Mouse (Mus musculus) liver, embryonic 13.5 days (tissue): ENCODE data around the gene Lrrc8d. TPM values are rescaled to one million over a fixed set of nuclear protein-coding genes. Genes with fewer than 3 reads are reported as not detected.

Experiments used
- ATAC-seq: fragments of 200-750 bp; cut with Nextera tagmentation; 2 replicates; pipeline ENCODE4 v1.8.0; 2017; ENCODE audit warnings: low read depth, mild to moderate bottlenecking, moderate number of reproducible peaks, moderate library complexity
- DNase-seq: peaks from one replicate; pipeline ENCODE4 v3.0.0; 2022
- H3K27ac ChIP-seq: fragments of 300-500 bp; sonication (generic); 2 replicates; pipeline ENCODE4 v1.5.1; 2015; ENCODE audit warnings: moderate library complexity, mild to moderate bottlenecking, inconsistent platforms
- H3K27me3 ChIP-seq: fragments of 300-500 bp; sonication (generic); 2 replicates; pipeline ENCODE4 v1.6.1; 2015; ENCODE audit warnings: mild to moderate bottlenecking, inconsistent platforms
- H3K36me3 ChIP-seq: fragments of 300-500 bp; sonication (generic); 2 replicates; pipeline ENCODE4 v1.6.1; 2015; ENCODE audit warnings: mild to moderate bottlenecking, inconsistent platforms
- H3K4me1 ChIP-seq: fragments of 300-500 bp; sonication (generic); replicated peaks from 2 replicates; pipeline ENCODE4 v1.6.1; 2015; ENCODE audit warnings: inconsistent platforms
- H3K4me2 ChIP-seq: fragments of 300-500 bp; sonication (generic); 2 replicates; pipeline ENCODE4 v1.6.1; 2015; ENCODE audit warnings: inconsistent platforms, mild to moderate bottlenecking, moderate library complexity
- H3K4me3 ChIP-seq: fragments of 300-500 bp; sonication (generic); replicated peaks from 2 replicates; pipeline ENCODE4 v1.5.1; 2015; ENCODE audit warnings: mild to moderate bottlenecking, inconsistent platforms
- H3K9ac ChIP-seq: fragments of 300-500 bp; sonication (generic); 2 replicates; pipeline ENCODE4 v1.6.1; 2015; ENCODE audit warnings: mild to moderate bottlenecking, inconsistent platforms
- H3K9me3 ChIP-seq: fragments of 300-500 bp; sonication (generic); replicated peaks from 2 replicates; pipeline ENCODE4 v1.6.1; 2016; ENCODE audit warnings: inconsistent platforms
- WGBS: fragments of 180-500 bp; shearing (Covaris S2); methylation state at CpG from one replicate; pipeline ENCODE4 v1.1.7; 2015; ENCODE audit not compliant: insufficient replicate concordance; 5-methylcytosine and 5-hydroxymethylcytosine counted together
- polyA plus RNA-seq: library from polyadenylated mRNA; unstranded; fragments of >200 nt; fragmentation: Nextera tagmentation; extraction: Ambion mirVana; gene quantifications from 2 replicates; pipeline ENCODE4 v1.2.1, GENCODE M21; 2015

Gene Lrrc8d
- polyA plus RNA-seq, 1 experiment from 2014 or later = 9.4 TPM

DNA sequence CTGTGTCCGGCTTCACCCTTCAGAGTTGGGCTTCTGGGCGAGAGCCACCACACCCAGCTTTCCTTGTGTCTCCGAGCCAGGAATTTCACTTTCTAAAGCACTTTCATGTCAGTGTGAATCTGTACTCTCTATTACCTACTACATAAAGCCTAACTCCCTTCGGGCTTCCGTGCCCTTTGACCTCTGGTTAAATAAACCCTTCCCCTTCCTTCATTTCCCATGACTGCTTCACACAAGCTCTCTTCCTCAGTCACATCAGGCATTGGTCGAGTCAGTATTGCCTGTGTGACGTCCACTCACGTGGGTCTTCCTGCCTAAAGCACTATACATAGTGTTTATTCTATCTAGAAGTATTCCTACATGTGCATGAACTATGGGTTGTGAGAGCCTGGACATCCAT lies 77.9 kb downstream of the Lrrc8d start:
- no peak for DNase-seq
- Histone ChIP-seq H3K27me3 (no peaks in the 10 kb centered on the region), H3K4me2 (peak overlapping the region; percentile 30; the same call in 1 of the 2 replicates), H3K9me3 (no peaks in the 10 kb centered on the region), H3K27ac (peak overlapping the region; percentile 79), H3K36me3 (no peaks in the 10 kb centered on the region), H3K4me1 (peaks cover 34% of the 10 kb centered on the region), H3K4me3 (no peak overlapping the region), H3K9ac (no peak overlapping the region)
- peak; percentile 55 for ATAC-seq
- WGBS = 65% methylated on average over 8 of the region's 8 CpGs

DNA sequence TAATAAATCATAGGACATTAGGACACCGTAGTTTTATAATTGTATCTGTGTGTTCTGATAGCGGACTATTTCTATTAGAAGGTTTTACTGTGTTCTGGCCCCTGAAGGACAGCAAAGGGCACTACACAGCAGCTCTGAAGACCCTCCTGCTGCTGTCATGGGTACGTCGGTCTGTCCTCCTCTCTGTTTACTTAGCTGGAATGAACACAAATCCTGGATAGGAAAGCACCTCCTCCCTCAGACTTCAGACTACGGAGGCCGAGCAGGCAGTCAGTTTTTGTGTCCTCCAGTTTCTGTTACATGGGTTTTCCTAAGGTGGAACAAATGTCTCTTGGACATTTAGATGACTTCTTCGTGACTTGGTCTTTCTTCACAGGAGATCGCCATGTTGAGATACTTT lies 78.4 kb downstream of the Lrrc8d start:
- DNase-seq (no peak), ATAC-seq (0 out of 2 replicates have a peak, but pooled peaks have one; percentile 41)
- Histone ChIP-seq H3K36me3 (no peaks in the 10 kb centered on the region), H3K4me3 (no peak overlapping the region), H3K27me3 (no peaks in the 10 kb centered on the region), H3K4me2 (0 out of 2 replicates have a peak overlapping the region, but pooled peaks have one; percentile 30), H3K9me3 (no peaks in the 10 kb centered on the region), H3K9ac (no peak overlapping the region), H3K4me1 (peaks cover 28% of the 10 kb centered on the region), H3K27ac (peak overlapping the region; percentile 79; the same call in 1 of the 2 replicates)
- WGBS = 78% methylated on average over 8 of the region's 8 CpGs

DNA sequence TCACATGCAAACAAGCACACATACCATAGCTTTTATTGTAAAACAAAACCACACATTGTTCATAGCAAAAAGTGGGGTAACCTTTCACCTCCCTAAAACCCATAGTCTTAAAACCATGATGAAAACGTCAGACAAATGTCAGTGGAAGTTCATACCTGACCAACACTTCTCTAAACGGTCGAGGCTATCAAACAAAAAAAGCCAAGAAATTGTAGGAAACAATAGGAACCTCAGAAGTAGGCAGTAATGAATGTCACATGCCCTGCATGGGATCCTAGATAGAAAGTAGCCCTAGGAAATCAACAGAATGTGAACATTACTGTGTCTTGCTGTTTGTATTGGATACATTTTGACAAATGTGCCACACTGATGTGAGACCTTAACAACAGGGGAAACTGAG lies 79.0 kb downstream of the Lrrc8d start:
- H3K9ac ChIP-seq = no peak overlapping the region
- H3K4me3 ChIP-seq = no peak overlapping the region
- H3K27me3 ChIP-seq = no peaks in the 10 kb centered on the region
- DNase-seq = no peak
- no peak overlapping the region for H3K4me2 ChIP-seq
- WGBS = 47% methylated on average over 3 of the region's 3 CpGs
- no peak overlapping the region for H3K27ac ChIP-seq
- no peak for ATAC-seq
- H3K4me1 ChIP-seq = peaks cover 27% of the 10 kb centered on the region
- H3K36me3 ChIP-seq = no peaks in the 10 kb centered on the region
- H3K9me3 ChIP-seq = no peaks in the 10 kb centered on the region

DNA sequence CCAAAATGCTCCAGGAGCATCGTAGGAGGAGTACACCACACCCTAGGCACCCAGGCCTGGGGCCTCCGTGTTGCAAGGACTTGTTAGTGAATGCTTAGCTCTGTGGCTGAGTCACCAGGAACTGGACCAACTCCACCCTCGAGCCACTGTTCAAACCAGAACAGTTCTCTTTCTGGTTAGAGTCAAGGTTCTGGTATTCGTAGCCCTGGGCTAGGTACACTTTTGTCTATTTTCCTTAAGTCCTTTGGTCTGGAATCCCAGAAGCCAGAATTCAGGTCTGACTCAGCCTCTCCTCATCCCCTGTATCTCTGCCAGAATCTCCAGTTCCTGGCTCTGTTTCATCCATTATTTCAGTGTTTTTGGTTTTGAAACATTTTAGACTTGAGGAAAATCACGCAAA lies 79.6 kb downstream of the Lrrc8d start:
- ATAC-seq = no peak

DNA sequence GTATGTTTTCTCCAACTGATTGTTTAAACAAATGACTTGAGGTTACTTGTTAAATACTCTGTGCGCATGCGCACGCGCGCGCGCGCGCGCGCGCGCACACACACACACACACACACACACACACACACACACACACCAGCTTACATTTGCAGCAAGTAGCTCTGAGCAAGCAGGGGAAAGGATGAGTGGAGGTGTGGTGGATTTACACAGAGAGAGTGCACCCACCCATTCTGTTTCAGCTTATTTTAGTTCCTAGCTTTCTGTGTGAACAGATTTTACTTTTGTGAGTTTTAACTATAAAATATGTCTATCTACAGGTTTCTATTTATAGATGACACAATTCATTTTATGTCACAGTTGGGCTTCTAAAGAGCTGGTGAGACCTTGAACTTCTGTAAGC lies 84.1 kb downstream of the Lrrc8d start:
- H3K9me3 ChIP-seq = no peaks in the 10 kb centered on the region
- no peaks in the 10 kb centered on the region for H3K27me3 ChIP-seq
- ATAC-seq (no peak), DNase-seq (no peak)
- no peak overlapping the region for H3K4me3 ChIP-seq
- H3K4me2 ChIP-seq = no peak overlapping the region
- no peak overlapping the region for H3K9ac ChIP-seq
- no peak overlapping the region for H3K27ac ChIP-seq
- 94% methylated on average over 13 of the region's 13 CpGs for WGBS
- H3K4me1 ChIP-seq = peaks cover 29% of the 10 kb centered on the region
- no peaks in the 10 kb centered on the region for H3K36me3 ChIP-seq

More for the DNA sequence above, 79.6 kb downstream of the Lrrc8d start:
- no peak for DNase-seq
- Histone ChIP-seq H3K9me3 (no peaks in the 10 kb centered on the region), H3K27ac (no peak overlapping the region), H3K9ac (no peak overlapping the region), H3K4me2 (no peak overlapping the region), H3K36me3 (no peaks in the 10 kb centered on the region), H3K4me1 (peaks cover 27% of the 10 kb centered on the region), H3K27me3 (no peaks in the 10 kb centered on the region), H3K4me3 (no peak overlapping the region)
- WGBS = 65% methylated on average over 5 of the region's 5 CpGs

DNA sequence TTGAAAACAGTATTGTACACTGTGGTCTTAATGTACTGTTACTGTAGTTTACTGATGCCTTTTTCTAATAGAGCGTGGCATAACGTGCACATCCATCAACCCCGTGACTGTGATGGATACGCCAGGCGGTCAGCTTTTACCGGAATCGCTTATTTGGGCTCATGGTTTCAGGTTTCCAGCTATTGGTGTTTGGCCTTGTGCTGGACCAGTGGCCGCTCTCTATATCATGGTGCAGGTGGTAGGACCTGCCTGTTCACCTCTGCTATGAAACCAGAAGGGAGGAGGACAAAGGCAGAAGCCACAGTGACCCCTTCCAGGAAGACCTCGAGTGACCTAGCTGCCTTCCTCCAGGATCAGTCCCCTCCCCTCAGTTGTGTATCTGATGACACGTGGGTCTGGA lies 85.0 kb downstream of the Lrrc8d start:
- ATAC-seq (no peak), DNase-seq (no peak)
- Histone ChIP-seq H3K4me3 (no peak overlapping the region), H3K27ac (no peak overlapping the region), H3K36me3 (no peaks in the 10 kb centered on the region), H3K4me1 (peaks cover 34% of the 10 kb centered on the region), H3K27me3 (no peaks in the 10 kb centered on the region), H3K4me2 (no peak overlapping the region), H3K9me3 (no peaks in the 10 kb centered on the region), H3K9ac (no peak overlapping the region)
- 75% methylated on average over 10 of the region's 10 CpGs for WGBS

DNA sequence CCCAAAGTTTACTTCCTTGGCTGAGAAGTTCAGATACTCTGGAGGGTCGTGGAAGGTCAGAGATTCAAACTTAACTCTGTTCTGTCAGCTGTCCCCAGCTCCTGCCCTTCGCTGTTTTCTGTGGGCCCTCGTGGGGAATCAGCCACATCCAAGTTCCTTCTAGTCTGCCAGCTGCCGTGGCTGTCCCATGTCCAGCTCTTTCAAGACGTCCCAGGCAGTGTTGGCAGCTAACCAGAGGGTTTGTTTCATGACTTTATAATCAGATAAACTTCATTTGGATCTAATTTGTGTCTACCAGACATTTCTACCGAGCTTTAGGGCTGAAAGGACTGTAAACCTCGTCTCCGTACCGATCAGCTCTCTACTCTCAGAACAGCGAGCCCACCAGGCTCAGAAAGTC lies 87.8 kb downstream of the Lrrc8d start:
- Histone ChIP-seq H3K4me3 (no peak overlapping the region), H3K27me3 (no peaks in the 10 kb centered on the region), H3K4me2 (no peak overlapping the region), H3K4me1 (peaks cover 43% of the 10 kb centered on the region), H3K9ac (no peak overlapping the region), H3K36me3 (no peaks in the 10 kb centered on the region), H3K9me3 (no peaks in the 10 kb centered on the region), H3K27ac (no peak overlapping the region)
- 68% methylated on average over 10 of the region's 10 CpGs for WGBS
- ATAC-seq (no peak), DNase-seq (no peak)

- no peaks in the 10 kb centered on the region for H3K9me3 ChIP-seq
- ATAC-seq (no peak), DNase-seq (no peak)
- no peak overlapping the region for H3K27ac ChIP-seq
- H3K4me1 ChIP-seq = peaks cover 54% of the 10 kb centered on the region
- H3K9ac ChIP-seq = no peak overlapping the region
- H3K36me3 ChIP-seq = no peaks in the 10 kb centered on the region
- H3K4me3 ChIP-seq = no peak overlapping the region
- no peaks in the 10 kb centered on the region for H3K27me3 ChIP-seq
- 39% methylated on average over 5 of the region's 5 CpGs for WGBS
- no peak overlapping the region for H3K4me2 ChIP-seq
These were observed 90.0 kb downstream of the Lrrc8d start for GRCm38 (mm10) chr5:105789801-105790200.

GRCm38 (mm10) chr5:105792331-105792801 lies 92.6 kb downstream of the Lrrc8d start:
- H3K4me3 ChIP-seq = peak overlapping the region; percentile 14; the same call in 1 of the 2 replicates
- peaks cover 48% of the 10 kb centered on the region for H3K4me1 ChIP-seq
- WGBS = 62% methylated on average over 8 of the region's 8 CpGs
- DNase-seq = no peak
- no peaks in the 10 kb centered on the region for H3K27me3 ChIP-seq
- 0 out of 2 replicates have a peak overlapping the region, but pooled peaks have one; percentile 22 for H3K9ac ChIP-seq
- peak; percentile 62 for ATAC-seq
- no peaks in the 10 kb centered on the region for H3K9me3 ChIP-seq
- H3K36me3 ChIP-seq = no peaks in the 10 kb centered on the region
- peak overlapping the region; percentile 48 for H3K4me2 ChIP-seq
- peak overlapping the region; percentile 60 for H3K27ac ChIP-seq

- 43% methylated on average over 13 of the region's 13 CpGs for WGBS
- H3K27ac ChIP-seq = peak overlapping the region; percentile 60
- no peaks in the 10 kb centered on the region for H3K9me3 ChIP-seq
- ATAC-seq (peak; percentile 24; the same call in 1 of the 2 replicates), DNase-seq (no peak)
- H3K4me1 ChIP-seq = peaks cover 44% of the 10 kb centered on the region
- peak overlapping the region; percentile 48 for H3K4me2 ChIP-seq
- H3K27me3 ChIP-seq = no peaks in the 10 kb centered on the region
- peak overlapping the region; percentile 22; the same call in 1 of the 2 replicates for H3K9ac ChIP-seq
- H3K4me3 ChIP-seq = peak overlapping the region; percentile 14; the same call in 1 of the 2 replicates
- H3K36me3 ChIP-seq = no peaks in the 10 kb centered on the region
These were observed 93.2 kb downstream of the Lrrc8d start for GRCm38 (mm10) chr5:105792853-105793547.

DNA sequence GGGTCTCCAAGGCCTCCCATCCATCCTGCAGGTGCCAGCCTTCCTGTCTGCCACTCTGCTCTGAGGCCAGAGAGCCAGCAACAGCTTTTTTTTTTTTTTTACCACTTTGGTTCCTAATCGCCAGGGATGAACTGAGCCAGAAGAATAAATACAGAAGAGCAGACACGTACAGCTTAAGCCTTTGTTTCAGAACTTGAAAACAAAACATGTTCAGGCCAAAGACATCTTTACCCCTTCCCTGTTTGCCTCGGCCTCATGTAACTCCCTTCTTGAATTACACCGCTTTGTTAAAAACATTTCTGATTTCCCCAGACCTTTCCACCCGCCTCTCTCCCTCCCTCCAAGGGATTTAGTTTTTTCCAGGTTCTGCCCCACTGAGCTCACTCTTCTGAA lies 93.8 kb downstream of the Lrrc8d start:
- 0 out of 2 replicates have a peak overlapping the region, but pooled peaks have one; percentile 22 for H3K9ac ChIP-seq
- H3K9me3 ChIP-seq = no peaks in the 10 kb centered on the region
- no peaks in the 10 kb centered on the region for H3K27me3 ChIP-seq
- no peak overlapping the region for H3K4me3 ChIP-seq
- 72% methylated on average over 5 of the region's 5 CpGs for WGBS
- H3K4me2 ChIP-seq = no peak overlapping the region
- ATAC-seq (no peak), DNase-seq (no peak)
- H3K36me3 ChIP-seq = no peaks in the 10 kb centered on the region
- H3K27ac ChIP-seq = peak overlapping the region; percentile 60
- H3K4me1 ChIP-seq = peaks cover 44% of the 10 kb centered on the region

- no peak for DNase-seq
- H3K4me2 ChIP-seq = no peak overlapping the region
- H3K27ac ChIP-seq = no peak overlapping the region
- H3K4me3 ChIP-seq = no peak overlapping the region
- no peaks in the 10 kb centered on the region for H3K36me3 ChIP-seq
- no peak overlapping the region for H3K9ac ChIP-seq
- 41% methylated on average over 4 of the region's 4 CpGs for WGBS
- no peak for ATAC-seq
- no peaks in the 10 kb centered on the region for H3K9me3 ChIP-seq
- H3K4me1 ChIP-seq = peaks cover 34% of the 10 kb centered on the region
- no peaks in the 10 kb centered on the region for H3K27me3 ChIP-seq
These were observed 98.7 kb downstream of the Lrrc8d start for GRCm38 (mm10) chr5:105798421-105798820.
